Mouse (Mus musculus) kidney, adult 2 months (tissue): Measurements from ENCODE around the gene Gm5868.

ENCODE experiments used
- CTCF ChIP-seq: fragments of 200-500 bp; conservative IDR thresholded peaks from 2 replicates; pipeline ENCODE4 v1.5.1; 2011; ENCODE audit warnings: low read depth, mild to moderate bottlenecking, control low read depth, low read length, moderate library complexity, mixed read lengths; ENCODE audit not compliant: insufficient read depth, insufficient read length
- POLR2A ChIP-seq: fragments of 200-500 bp; IDR thresholded peaks from one replicate; pipeline ENCODE4 v1.6.1; 2011; ENCODE audit warnings: low read depth, low read length, control low read depth

- TF ChIP-seq POLR2A, result no peak
- no peak for TF ChIP-seq CTCF
Observed at GRCm38 (mm10) chr5:72560976-72561628, 26.2 kb downstream of the Gm5868 start.
